Mouse (Mus musculus) testis, postnatal 14 days (tissue): ENCODE data around the gene Zfp277.

ENCODE experiments used
- DNase-seq: peaks from one replicate; pipeline ENCODE4 v3.0.0; 2021; ENCODE audit warnings: low spot score

Gene Zfp277

GRCm38 (mm10) chr12:40438049-40438448 is 7.7 kb downstream of the Zfp277 start:
- no peak for DNase-seq

GRCm38 (mm10) chr12:40434101-40434500 is 11.6 kb downstream of the Zfp277 start:
- DNase-seq, result no peak

GRCm38 (mm10) chr12:40431075-40431474 is 14.6 kb downstream of the Zfp277 start:
- no peak for DNase-seq

- no peak for DNase-seq
Measured at GRCm38 (mm10) chr12:40429976-40430375, 15.7 kb downstream of the Zfp277 start.

GRCm38 (mm10) chr12:40427606-40428005 is 18.1 kb downstream of the Zfp277 start:
- DNase-seq, result no peak

- no peak for DNase-seq
Measured at GRCm38 (mm10) chr12:40424991-40425390, 20.7 kb downstream of the Zfp277 start.

GRCm38 (mm10) chr12:40417257-40417656 is 28.4 kb downstream of the Zfp277 start:
- no peak for DNase-seq

- DNase-seq, result no peak
Measured at GRCm38 (mm10) chr12:40415312-40415925, 30.3 kb downstream of the Zfp277 start.

GRCm38 (mm10) chr12:40414682-40415311 is 30.9 kb downstream of the Zfp277 start:
- no peak for DNase-seq

GRCm38 (mm10) chr12:40399812-40400211 is 45.9 kb downstream of the Zfp277 start:
- DNase-seq, result no peak

- DNase-seq, result no peak
Measured at GRCm38 (mm10) chr12:40399386-40399785, 46.3 kb downstream of the Zfp277 start.

GRCm38 (mm10) chr12:40398916-40399315 is 46.8 kb downstream of the Zfp277 start:
- DNase-seq, result no peak

- DNase-seq, result no peak
Measured at GRCm38 (mm10) chr12:40392869-40393268, 52.8 kb downstream of the Zfp277 start.

GRCm38 (mm10) chr12:40391262-40391661 is 54.4 kb downstream of the Zfp277 start:
- DNase-seq, result no peak

GRCm38 (mm10) chr12:40387786-40388185 is 57.9 kb downstream of the Zfp277 start:
- DNase-seq, result no peak

GRCm38 (mm10) chr12:40385301-40385700 is 60.4 kb downstream of the Zfp277 start:
- no peak for DNase-seq

GRCm38 (mm10) chr12:40383718-40384117 is 62.0 kb downstream of the Zfp277 start:
- DNase-seq, result no peak

- no peak for DNase-seq
Measured at GRCm38 (mm10) chr12:40382539-40382938, 63.2 kb downstream of the Zfp277 start.

- no peak for DNase-seq
Measured at GRCm38 (mm10) chr12:40381824-40382223, 63.9 kb downstream of the Zfp277 start.

- DNase-seq, result no peak
Measured at GRCm38 (mm10) chr12:40381173-40381801, 64.4 kb downstream of the Zfp277 start.

- DNase-seq, result no peak
Measured at GRCm38 (mm10) chr12:40379538-40379923, 66.2 kb downstream of the Zfp277 start.

- no peak for DNase-seq
Measured at GRCm38 (mm10) chr12:40378621-40379537, 66.8 kb downstream of the Zfp277 start.
